ENCODE assay signal across 40 mouse cellular contexts in genomic region chr1:174250376-174250775, GRCm38 (mm10). TPM values are rescaled to one million over a fixed set of nuclear protein-coding genes. Genes with fewer than 3 reads are reported as not detected.
DNase-seq lines count a peak whose midpoint lies in the region; ATAC-seq lines count a peak whose summit lies in the region.
"Had no signal": no experiment of that assay in that cellular context is flagged by ENCODE, and none has a peak within 500 bp of the region (broad histone marks: within the 10 kb centered on the region; RNA-seq: fewer than 3 reads in every experiment).

No protein-coding gene starts in this region.

- no peak overlapping the region for H3K27ac ChIP-seq in liver, embryonic 12.5 days
- H3K27ac ChIP-seq in hindbrain, embryonic 14.5 days, result no peak overlapping the region
- H3K27ac ChIP-seq: embryonic facial prominence, embryonic 10.5 days; embryonic facial prominence, embryonic 15.5 days; hindbrain, embryonic 15.5 days; kidney, embryonic 15.5 days; neural tube, embryonic 12.5 days had no signal

- no peak overlapping the region for H3K9ac ChIP-seq in liver, embryonic 12.5 days
- H3K9ac ChIP-seq in hindbrain, embryonic 14.5 days, result no peak overlapping the region
- H3K9ac ChIP-seq: embryonic facial prominence, embryonic 15.5 days; heart, embryonic 12.5 days; hindbrain, embryonic 15.5 days; kidney, embryonic 15.5 days; neural tube, embryonic 12.5 days had no signal

- peak; percentile 45 to 50 for DNase-seq in cerebellum, postnatal 14 days
- no peak for DNase-seq in cerebellum, adult 11-12 months
- peak; percentile 33 to 37 for DNase-seq in layer of hippocampus, postnatal 10 days (ENCODE audit: low spot score in 2 of 2)
- no peak for DNase-seq in layer of hippocampus, postnatal 25 days (ENCODE audit: extremely low spot score in 1 of 2, low spot score in 1 of 2)
- DNase-seq in liver, result no peak
- no peak for DNase-seq in hindbrain, embryonic 14.5 days (ENCODE audit: low spot score)
- DNase-seq: adrenal gland, adult 8-10 months; cerebellum, adult 11 months; cerebellum, postnatal 25 days; gastrocnemius, postnatal 25 days; heart, adult 18-20 months; heart, postnatal 4 days; kidney, adult 18-20 months; kidney, postnatal 25 days; lung, postnatal 36 days; thymus, postnatal 4 days had no signal

- no peaks in the 10 kb centered on the region for H3K27me3 ChIP-seq in liver, embryonic 12.5 days (replicated peaks)
- H3K27me3 ChIP-seq in hindbrain, embryonic 14.5 days (ENCODE audit: control insufficient read depth, insufficient read depth, low read length), result no peaks in the 10 kb centered on the region
- H3K27me3 ChIP-seq: embryonic facial prominence, embryonic 15.5 days; heart, embryonic 12.5 days; hindbrain, embryonic 15.5 days; kidney, embryonic 15.5 days; neural tube, embryonic 12.5 days had no signal

- no peak overlapping the region for H3K4me3 ChIP-seq in liver, embryonic 12.5 days
- H3K4me3 ChIP-seq in hindbrain, embryonic 14.5 days (replicated peaks; ENCODE audit: low read length), result no peak overlapping the region
- H3K4me3 ChIP-seq: embryonic facial prominence, embryonic 10.5 days; embryonic facial prominence, embryonic 15.5 days; heart, embryonic 12.5 days; hindbrain, embryonic 15.5 days; kidney, embryonic 15.5 days; neural tube, embryonic 12.5 days had no signal

- no peaks in the 10 kb centered on the region for H3K9me3 ChIP-seq in liver, embryonic 12.5 days (replicated peaks)
- H3K9me3 ChIP-seq in hindbrain, embryonic 14.5 days (ENCODE audit: control insufficient read depth, low read length), result no peaks in the 10 kb centered on the region
- H3K9me3 ChIP-seq: embryonic facial prominence, embryonic 10.5 days; embryonic facial prominence, embryonic 15.5 days; G1E; heart, embryonic 12.5 days; hindbrain, embryonic 15.5 days; kidney, embryonic 15.5 days; neural tube, embryonic 12.5 days had no signal

- no peaks in the 10 kb centered on the region for H3K4me1 ChIP-seq in liver, embryonic 12.5 days
- no peaks in the 10 kb centered on the region for H3K4me1 ChIP-seq in hindbrain, embryonic 14.5 days (replicated peaks; ENCODE audit: control insufficient read depth, insufficient read depth, low read length)
- H3K4me1 ChIP-seq: embryonic facial prominence, embryonic 10.5 days; embryonic facial prominence, embryonic 15.5 days; heart, embryonic 12.5 days; hindbrain, embryonic 15.5 days; kidney, embryonic 15.5 days; neural tube, embryonic 12.5 days had no signal

- H3K36me3 ChIP-seq in liver, embryonic 12.5 days, result peaks cover 48% of the 10 kb centered on the region
- H3K36me3 ChIP-seq in hindbrain, embryonic 14.5 days (replicated peaks; ENCODE audit: control insufficient read depth, insufficient read depth), result no peaks in the 10 kb centered on the region
- H3K36me3 ChIP-seq: embryonic facial prominence, embryonic 10.5 days; embryonic facial prominence, embryonic 15.5 days; heart, embryonic 12.5 days; hindbrain, embryonic 15.5 days; kidney, embryonic 15.5 days; neural tube, embryonic 12.5 days had no signal

- ATAC-seq in liver, embryonic 12.5 days, result peak; percentile 49; the same call in 1 of the 2 replicates
- no peak for ATAC-seq in hindbrain, embryonic 14.5 days (ENCODE audit: low FRiP score)
- ATAC-seq: midbrain, embryonic 16.5 days had no signal

- H3K4me2 ChIP-seq in liver, embryonic 12.5 days, result no peak overlapping the region
- no peak overlapping the region for H3K4me2 ChIP-seq in hindbrain, embryonic 14.5 days (replicated peaks)
- H3K4me2 ChIP-seq: embryonic facial prominence, embryonic 15.5 days; heart, embryonic 12.5 days; hindbrain, embryonic 15.5 days; kidney, embryonic 15.5 days; midbrain, embryonic 11.5 days; neural tube, embryonic 12.5 days had no signal

- 82% methylated on average over 2 of the region's 2 CpGs for WGBS in liver, embryonic 12.5 days (ENCODE audit: insufficient replicate concordance)
- WGBS in hindbrain, embryonic 14.5 days, result 72% methylated on average over 2 of the region's 2 CpGs

RNA-seq across cellular contexts. Expression of gene Olfr419, which starts 1.5 kb away (rescaled TPM):
- not detected for total RNA-seq in layer of hippocampus, postnatal 10 days (2021)
- not detected for total RNA-seq in layer of hippocampus, postnatal 25 days (2021)
- polyA plus RNA-seq in liver, embryonic 12.5 days (2016; fragmentation: Nextera tagmentation; extraction: Ambion mirVana), result 0.08 and 0.20 TPM in 2 replicates
- polyA plus RNA-seq in hindbrain, embryonic 14.5 days (2014; fragmentation: Nextera tagmentation; extraction: Ambion mirVana), result not detected in 2 replicates
- total RNA-seq: adrenal gland, adult 8-10 months; adrenal gland, postnatal 4 days; gastrocnemius, adult 18-20 months; gastrocnemius, postnatal 25 days; heart, adult 18-20 months; heart, postnatal 4 days; layer of hippocampus, adult 18-20 months; left cerebral cortex, adult 8-10 months; left cerebral cortex, postnatal 36 days; megakaryocyte, adult 5-6 weeks had no signal
- polyA plus RNA-seq: embryonic facial prominence, embryonic 10.5 days; frontal cortex, adult 2 months; G1E; heart, embryonic 12.5 days; heart, postnatal 0 days; hindbrain, embryonic 15.5 days; intestine, embryonic 14.5 days; kidney, embryonic 15.5 days; limb, embryonic 14.5 days; lung, embryonic 16.5 days; midbrain, embryonic 11.5 days; midbrain, embryonic 16.5 days; neural tube, embryonic 12.5 days; stomach, embryonic 14.5 days; testis, adult 2 months; thymus, postnatal 0 days had no signal

Comparison
In these comparisons a context has a peak if more than half of its experiments do, and no peak if none do; other contexts are left out.
1. DNase-seq: peak in cerebellum, postnatal 14 days (2 of 2) and layer of hippocampus, postnatal 10 days (2 of 2); none in cerebellum, adult 11-12 months (single experiment), layer of hippocampus, postnatal 25 days (0 of 2), liver (single experiment) and hindbrain, embryonic 14.5 days (single experiment).